Mouse (Mus musculus) NIH3T3 (cell line): ENCODE results near the gene D16Ertd472e.
"Not testable (repeated sequence)": the region's sequence is repeated elsewhere in the genome, so short reads cannot be mapped to it uniquely, and the experiment has no call there.

Experiments
- DNase-seq: peaks from one replicate; pipeline ENCODE4 v3.0.0-alpha.2; 2012; ENCODE audit warnings: low read depth

D16Ertd472e gene

DNA sequence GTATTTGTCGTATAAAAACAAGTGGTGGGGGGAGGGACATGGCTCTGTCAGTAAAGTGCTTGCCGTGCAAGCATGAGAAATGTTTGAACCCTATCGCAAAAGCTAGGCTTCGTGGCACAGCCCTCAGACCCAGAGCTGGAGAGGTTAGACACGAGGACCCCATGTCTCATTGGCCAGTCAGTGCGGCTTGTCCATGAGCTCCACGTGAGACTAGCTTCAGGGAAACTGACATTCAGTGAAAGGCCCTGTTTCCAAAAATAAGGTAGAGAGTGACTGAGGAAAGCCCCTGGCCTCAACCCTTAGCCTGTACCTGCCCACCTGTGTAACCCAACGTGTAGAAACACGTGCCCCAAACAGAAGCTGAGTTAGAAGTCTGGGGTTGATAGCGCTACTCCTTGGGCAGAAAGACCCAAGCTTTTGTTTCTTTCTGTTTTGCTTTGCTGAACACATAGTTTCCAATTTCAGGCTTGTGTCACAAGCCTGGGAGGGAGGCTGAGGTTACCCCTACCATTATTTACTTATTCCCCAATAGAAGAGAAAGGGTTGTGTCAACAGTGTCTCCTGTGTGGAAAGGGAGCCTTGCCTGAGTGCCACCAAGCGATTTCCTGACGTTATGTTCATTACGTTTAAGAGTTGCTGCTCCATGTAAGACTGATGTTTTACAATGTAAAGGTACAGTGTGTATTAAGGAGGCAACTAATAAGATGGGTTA lies 12.2 kb downstream of the D16Ertd472e start:
- no peak for DNase-seq

DNA sequence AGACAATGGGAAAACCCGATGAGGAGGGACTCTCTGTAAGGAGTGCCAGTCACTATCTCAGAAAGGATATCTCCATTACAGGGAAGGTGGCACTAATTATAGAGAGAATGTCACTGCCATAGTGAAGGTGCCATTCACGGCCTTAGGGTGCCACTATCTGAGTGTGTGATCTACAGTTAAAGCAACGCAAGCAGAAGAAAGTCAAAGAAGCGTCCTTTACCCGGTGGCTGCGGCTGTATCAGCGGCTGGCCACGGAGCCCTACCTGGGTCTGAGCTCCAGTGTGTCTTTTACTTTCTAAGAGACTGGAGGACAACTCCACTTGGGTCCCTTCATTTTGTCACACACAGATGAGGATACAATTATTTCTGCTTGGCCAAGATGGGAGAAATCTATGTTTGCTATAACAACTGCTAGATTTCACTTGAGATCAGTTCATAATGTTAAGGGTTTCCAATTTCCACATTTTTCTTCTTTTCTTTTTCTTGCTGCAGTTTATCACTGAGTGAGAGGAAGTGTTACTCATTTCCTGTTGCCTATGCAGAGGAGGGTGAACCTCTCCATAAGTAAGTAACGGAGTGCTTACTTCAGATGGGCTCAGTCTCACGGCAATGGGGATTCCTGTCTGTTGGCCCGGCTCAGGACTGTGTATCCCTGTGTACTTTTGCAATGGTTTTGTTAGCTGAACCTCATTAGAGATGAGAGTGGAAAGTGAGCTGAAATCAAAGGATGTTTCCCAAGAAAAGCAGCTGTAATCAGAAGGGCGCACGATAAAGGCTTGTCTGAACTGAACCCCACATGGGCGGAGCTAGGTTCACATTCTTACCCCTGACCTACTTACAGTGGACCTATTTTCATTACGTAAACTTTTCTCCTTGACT lies 13.2 kb downstream of the D16Ertd472e start:
- no peak for DNase-seq

DNA sequence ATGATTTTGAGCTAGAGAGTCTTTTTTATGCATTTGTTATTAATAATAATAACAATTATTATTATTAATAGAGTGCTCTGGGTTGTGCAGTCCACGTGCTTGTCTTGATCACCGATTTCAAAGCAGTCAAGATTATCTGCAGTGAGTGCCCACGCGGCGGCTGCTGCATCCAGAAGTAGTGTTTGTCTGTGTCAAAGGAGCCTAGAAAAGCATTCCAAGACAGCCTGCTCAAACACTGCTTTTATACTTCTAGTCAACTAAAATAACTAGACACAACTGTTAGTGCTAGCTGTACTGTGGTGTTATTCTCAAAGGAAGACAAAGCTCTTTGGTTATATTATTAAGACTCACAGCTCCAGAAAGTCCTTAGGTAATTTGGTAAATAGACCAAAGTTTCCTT lies 15.9 kb downstream of the D16Ertd472e start:
- DNase-seq = no peak

DNA sequence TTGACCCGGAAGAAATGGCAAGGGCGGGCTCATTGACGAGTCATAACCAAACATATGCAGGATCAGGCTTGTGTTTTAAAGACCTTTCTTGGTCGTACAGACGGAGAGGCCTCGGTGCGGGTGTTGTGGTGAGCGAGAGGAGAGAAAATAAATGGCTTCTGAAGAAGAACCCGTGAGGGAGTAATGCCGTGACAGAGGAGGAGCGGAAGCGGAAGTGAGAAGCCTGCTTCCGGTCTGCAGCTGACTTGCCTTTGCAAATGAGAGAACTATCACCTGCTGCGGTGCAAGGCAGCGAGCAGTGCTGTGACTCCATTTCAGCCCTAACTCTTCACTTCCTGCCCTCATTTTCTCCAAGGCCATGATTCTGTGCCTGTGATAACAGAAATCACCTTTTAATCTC lies 16.4 kb downstream of the D16Ertd472e start:
- DNase-seq = no peak

DNA sequence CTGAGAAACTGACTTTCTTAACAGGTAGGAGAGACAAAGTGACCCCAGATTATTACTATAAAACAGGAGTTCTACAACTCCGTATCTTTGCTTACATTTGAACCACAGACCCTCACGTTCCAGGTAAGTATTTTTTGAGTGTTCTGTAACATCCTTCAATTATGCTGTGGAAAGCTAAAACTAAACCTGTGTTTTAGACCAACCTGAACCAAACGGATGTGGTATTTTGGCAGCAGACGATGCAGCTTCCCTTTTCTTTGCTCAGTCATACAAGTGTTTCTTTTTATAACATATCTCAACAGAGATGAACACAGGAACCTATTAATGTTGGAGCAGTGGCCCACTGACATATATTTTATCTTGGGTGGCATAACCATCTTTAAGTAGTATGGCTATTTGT lies 18.9 kb downstream of the D16Ertd472e start:
- DNase-seq = no peak

DNA sequence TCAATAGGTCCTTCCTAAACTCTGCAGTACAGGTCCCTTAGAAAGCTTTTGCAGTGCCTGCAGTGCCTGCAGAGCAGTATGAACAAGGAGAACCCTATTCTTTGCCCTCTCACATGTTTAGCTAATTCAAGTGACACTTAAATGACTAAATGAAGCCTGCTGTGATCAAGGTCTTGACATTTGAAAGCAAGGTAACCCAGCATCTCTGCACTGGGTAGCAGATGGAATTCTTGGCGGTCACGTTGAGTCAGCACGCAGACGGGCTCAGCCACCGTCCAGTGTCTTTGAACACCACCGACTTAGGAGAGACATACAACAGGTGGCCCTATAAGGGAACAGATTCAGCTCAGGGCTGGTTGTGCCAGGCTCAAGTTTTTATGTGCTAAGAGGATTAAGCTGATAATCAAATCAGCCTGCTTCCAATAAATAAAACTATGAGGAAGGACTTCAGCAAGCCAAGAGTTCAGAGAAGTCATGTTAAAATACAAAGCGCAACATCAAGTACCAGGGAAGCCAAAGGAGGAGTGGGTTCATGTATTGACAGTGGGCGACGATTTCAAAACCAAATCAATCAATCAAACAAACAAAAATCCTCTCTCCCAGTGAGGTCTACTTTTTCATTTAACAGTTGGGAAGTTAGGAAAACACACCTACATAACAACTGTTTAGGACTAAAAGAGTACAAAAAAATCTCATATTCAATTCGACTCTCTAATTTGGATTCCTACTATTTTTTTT lies 21.4 kb downstream of the D16Ertd472e start:
- no peak for DNase-seq

DNA sequence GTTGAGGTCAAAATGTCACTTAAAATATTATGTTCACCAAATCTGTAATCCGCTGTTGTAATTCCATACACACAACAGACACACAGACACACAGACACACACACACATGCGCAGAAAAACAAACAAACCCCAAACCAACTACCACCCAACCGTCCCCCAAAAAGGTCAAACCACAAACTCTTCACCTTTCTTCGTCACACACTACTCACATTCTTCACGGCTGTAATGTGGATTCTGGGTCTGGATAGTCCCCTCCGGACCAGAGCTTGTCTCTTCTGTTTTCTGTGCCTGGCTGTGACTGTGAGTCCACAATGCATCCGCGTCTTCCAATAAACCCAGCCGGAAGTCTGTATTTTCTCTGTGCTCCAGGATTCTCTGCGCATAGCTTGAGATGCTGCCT lies 29.1 kb downstream of the D16Ertd472e start:
- no peak for DNase-seq

DNA sequence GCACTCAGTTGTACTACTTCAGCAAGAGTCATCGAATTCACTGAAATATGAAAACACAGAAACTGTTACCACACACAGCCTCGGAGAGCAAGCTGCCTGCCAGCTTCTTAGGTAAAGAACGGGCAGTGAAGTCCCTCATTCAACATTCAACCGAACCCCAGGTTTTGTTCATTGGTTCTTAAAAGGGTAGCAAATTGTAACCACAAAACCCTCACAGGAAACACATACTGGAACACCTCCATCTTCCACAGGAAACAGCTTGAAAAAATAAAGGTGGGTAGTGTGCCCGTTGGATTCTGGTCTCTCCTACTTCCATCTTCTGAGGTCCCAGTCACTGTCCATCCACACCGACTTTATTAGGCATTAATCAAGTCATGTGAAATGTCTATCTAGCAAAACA lies 30.0 kb downstream of the D16Ertd472e start:
- DNase-seq = no peak

DNA sequence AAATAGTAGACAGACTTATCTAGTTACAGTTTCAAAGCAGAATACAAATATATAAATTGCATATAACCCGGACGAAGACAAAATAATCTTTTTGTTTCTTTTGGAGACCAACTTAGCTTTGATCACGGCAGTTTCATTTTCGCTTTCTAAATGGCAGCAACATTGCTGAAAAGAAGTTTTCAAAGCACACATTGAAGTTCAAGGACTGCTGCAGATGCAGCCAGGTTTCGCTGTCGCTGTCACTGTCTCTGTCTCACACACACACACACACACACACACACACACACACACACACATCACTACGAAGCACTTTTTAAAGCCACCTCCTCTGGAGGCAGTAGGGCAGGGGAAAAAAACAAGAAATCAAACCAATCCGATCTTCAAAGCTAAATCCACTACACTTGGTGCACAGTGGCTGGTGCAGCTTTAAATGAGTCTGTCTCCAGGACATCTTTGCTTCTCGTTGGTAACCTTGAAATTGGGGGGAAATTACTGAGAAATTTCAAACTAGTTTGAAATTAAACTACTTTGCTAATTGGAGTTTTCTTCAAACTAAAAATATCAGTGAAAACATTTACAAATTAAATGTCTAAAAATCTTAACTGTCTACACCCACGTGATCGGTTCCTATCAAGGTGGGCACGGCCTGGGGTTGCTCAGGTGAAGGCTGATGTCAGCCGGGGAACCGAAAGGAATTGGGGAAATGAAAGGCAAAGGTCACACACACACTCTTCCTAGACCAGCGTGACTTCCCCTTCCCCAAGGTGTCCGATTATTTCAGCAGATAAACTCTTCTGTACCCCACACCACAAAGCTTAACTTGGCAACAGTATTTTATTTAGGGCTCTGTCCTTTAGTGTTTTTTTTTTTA lies 35.9 kb downstream of the D16Ertd472e start:
- no peak for DNase-seq

DNA sequence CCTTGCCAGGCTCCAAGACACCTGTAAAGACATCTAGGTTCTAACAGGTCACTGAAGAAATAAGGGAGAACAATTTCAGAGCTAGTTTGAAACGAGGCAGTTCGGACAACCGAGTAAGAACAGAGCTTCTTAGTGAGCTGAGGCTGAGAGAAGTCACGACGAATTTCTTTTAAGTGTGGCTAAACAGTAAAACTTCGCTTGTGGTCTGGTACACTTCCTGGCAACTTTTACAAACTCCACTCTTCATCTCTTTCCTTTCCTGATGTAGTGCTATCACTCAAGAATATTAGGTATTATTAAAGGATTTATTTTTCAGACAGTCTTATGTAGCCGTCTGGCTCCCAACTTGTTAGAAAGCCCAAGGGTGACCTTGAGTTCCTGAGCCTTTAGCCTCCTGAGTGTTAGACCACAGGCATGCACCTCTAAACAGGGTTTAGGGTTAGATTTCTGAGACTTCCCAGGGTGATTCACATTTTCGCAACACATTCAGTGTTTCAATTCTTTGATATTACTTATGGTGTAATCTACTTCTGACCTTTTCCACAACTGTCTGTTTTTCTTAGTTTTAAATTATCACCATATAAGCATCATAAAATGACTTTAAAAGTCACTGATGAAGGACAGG lies 38.6 kb downstream of the D16Ertd472e start:
- DNase-seq = peak; percentile 13

DNA sequence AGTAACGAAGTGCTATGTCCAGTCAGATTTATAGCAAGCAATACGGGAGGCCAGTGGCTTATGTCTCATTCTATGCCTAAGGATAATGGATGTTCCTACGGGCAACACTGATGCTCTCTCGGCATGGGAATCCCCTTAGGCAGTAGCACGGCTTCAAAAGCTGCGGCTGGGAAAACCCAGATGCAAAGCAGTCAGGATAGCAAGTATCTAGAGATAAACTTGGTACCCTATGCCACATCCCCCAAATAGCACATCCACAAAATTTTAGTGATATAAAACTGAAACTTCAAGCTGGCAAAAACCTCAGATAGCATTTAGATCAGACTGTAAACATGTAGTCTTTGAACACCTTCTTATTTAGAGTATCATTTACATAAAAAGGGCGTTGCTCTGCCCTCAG lies 39.2 kb downstream of the D16Ertd472e start:
- no peak for DNase-seq

DNA sequence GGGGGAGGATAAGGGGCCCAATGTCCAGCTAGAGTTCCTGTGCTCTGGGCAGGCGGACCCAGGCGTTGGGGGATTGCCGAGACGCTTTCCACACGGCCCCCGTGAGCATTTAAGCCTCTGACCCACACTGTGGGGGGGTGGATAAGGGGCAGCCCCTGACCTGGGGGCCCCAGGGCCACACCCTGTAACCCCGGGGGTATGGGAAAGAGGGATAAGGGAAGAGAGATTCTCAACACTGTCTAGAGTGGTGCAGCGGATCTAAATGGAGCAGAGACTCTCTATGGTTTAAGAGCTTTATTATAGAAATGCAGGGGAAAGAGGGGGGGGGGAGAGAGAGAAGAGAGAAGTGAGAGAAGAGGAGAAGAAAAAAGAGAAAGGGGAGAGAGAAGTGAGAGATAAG lies 42.0 kb downstream of the D16Ertd472e start:
- DNase-seq = no peak

DNA sequence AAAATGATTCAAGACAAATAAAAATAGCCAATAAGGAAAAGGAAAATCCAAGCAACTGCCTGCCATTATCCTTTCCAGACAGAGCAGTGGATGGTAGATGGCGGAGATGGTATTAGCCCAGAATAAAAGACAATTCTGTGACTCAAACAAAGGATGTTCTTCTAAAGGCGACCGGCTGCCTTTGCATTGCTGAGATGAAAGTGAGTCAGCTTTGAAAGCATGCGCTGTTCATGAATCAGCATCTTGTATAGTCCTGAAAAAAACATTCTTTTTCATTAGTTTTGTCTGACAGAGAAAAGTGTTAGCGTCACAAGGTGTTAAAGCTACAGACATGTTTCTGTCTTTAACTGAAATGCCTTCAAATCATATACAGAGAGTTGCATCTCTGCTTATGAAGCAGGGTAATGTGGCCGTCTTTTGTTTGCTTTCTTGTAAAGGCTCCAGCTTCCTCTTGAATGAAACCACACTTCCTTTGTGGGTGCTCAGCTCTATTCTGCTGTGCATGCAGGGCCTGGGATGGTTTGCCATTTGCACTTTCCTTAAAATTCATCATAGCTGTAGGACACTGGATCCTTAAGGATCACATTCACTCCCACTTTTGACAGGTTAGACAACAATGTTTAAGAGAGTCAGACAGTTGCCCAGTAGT lies 44.4 kb downstream of the D16Ertd472e start:
- peak; percentile 58 for DNase-seq

DNA sequence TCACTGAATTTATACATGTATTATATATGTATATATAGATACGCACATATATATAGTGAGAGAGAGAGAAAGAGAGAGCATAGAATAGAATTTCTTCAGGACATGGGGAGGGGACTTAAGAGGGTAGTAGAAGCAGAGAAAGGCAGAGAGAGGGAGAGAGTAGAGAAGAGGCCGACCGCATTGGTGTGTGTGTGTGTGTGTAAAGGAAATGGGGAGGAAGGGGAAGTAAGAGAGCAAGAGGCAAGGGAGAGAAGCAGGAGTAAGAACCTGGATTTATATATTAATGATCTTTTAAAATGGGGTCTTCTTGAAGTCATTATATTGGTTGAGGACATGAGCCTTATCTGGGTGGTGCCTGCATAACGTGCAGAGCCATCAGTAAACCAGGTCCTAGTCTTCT lies 53.5 kb downstream of the D16Ertd472e start:
- no peak for DNase-seq

DNA sequence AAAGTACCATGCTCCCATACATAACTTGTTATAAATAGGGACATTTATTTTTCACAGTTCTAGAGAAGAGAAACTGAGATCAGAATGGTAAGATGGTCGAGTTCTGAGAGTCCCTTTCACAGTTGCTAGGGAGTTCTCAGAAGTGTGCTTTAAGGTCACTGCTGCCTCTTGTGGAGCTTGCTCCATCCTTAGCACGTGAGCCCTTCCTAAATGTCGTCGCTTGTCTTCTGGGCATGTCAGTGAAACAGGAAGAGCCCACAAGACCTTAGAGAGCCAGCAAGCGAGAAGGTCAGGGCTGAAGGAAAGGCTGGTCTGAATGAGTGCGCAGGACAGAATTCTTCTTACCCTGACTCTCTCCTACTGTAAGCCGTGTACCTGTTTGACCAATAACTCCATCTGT lies 57.8 kb downstream of the D16Ertd472e start:
- no peak for DNase-seq

DNA sequence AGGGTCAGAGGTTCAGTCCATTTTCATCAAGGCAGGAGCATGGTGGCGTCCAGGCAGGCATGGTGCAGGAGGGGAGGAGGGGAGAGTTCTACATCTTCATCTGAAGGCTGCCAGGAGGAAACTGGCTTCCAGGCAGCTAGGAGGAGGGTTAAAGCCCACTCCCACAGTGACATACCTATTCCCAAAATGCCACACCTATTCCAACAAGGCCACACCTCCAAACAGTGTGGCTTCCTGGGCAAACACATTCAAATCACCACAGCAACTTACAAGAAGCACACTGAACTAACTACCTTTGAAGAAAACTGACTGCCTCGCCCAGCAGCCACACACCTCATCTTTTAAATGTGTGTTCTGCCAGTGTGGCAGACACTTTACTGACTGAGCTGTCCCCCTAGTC lies 59.3 kb downstream of the D16Ertd472e start:
- DNase-seq = no peak

DNA sequence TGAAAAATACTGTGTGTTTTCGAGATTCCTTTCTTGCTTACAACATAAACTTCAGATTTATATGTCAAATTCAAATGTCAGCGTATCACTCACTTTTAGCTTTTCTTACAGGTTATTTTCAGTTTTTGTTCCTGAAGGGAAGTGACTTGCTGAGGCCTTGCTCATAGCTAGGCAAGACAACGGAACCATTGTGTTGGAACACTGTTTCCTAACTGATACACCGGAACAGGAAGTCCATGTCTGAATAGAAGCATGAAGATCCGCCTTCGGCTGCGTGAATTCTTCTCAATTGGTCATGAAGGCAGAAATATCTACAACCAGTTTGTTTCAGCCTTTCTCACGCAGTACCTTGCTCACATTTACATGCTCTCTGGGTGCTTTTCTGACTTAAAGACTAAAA lies 65.0 kb downstream of the D16Ertd472e start:
- no peak for DNase-seq

DNA sequence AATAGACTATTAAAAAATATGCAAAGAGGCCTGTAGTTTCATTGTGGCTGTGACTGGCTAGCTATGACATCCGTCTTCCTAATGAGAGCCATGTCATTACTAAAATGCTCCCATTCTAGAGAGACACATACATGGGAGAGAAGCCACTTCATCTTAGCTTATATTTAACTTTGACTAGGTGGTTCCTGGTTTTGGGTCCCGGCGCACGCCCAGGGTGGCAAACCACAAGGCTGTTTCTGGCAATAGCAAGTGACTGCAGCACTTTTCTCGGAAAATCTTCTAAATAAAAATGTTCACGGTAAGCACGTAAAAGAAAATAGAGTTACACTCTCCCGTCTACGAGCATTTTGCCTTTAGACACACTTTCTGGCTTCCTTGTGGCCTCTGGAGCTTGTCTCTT lies 74.0 kb downstream of the D16Ertd472e start:
- no peak for DNase-seq

DNA sequence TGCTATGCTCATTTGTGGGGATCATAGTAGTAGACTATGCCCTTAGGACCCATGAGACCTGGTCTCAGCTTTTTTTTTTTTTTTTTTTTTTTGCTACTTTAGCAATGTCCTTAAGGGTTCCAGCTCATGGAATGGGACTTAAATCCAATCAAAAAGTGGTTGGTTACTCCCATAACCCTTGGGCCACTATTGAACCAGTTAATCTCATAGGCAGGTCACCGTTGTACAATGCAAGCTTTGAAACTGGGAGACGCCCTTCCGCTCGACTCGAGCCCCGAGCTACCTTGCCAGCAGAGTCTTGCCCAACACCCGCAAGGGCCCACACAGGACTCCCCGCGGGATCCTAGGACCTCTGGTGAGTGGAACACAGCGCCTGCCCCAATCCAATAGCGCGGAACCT lies 83.8 kb downstream of the D16Ertd472e start:
- DNase-seq = not testable (repeated sequence)

DNA sequence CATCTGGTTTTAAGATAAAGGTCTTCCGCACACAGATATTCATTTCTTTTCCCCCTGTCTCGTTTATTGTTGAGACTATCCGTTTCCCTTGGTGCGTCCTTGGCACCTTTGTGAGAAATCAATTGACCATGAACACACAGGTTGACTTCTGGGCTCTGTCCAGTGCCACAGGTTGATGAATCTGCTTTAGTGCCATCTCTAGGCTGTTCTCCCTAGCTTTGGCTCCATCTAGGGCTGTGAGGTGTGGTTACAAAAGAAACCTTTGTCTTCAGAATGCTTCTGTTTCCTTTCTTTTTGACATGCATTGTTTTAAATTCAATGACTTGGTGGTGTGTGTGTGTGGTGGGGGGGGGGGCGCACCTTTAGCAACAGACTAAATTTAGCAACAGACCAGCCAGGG lies 85.7 kb downstream of the D16Ertd472e start:
- DNase-seq = no peak
